Mouse (Mus musculus) neural tube, embryonic 15.5 days (tissue): Measurements from ENCODE around the gene Lrsam1. TPM values are rescaled to one million over a fixed set of nuclear protein-coding genes. Genes with fewer than 3 reads are reported as not detected.

Experiments used
- ATAC-seq: fragments of 200-750 bp; cut with Nextera tagmentation; 2 replicates; pipeline ENCODE4 v1.8.0; 2017; ENCODE audit warnings: mild to moderate bottlenecking, moderate TSS enrichment, moderate library complexity; ENCODE audit not compliant: low FRiP score
- H3K27ac ChIP-seq: fragments of 300-500 bp; sonication (generic); replicated peaks from 2 replicates; pipeline ENCODE4 v1.5.1; 2015; ENCODE audit warnings: mild to moderate bottlenecking, inconsistent platforms
- H3K27me3 ChIP-seq: fragments of 300-500 bp; sonication (generic); replicated peaks from 2 replicates; pipeline ENCODE4 v1.6.1; 2015; ENCODE audit warnings: inconsistent platforms
- H3K36me3 ChIP-seq: fragments of 300-500 bp; sonication (generic); 2 replicates; pipeline ENCODE4 v1.6.1; 2015; ENCODE audit warnings: inconsistent platforms
- H3K4me1 ChIP-seq: fragments of 300-500 bp; sonication (generic); 2 replicates; pipeline ENCODE4 v1.6.1; 2015; ENCODE audit warnings: inconsistent platforms
- H3K4me2 ChIP-seq: fragments of 300-500 bp; sonication (generic); 2 replicates; pipeline ENCODE4 v1.6.1; 2015; ENCODE audit warnings: inconsistent platforms, mild to moderate bottlenecking, moderate library complexity
- H3K4me3 ChIP-seq: fragments of 300-500 bp; sonication (generic); replicated peaks from 2 replicates; pipeline ENCODE4 v1.5.1; 2015; ENCODE audit warnings: mild to moderate bottlenecking, inconsistent platforms
- H3K9ac ChIP-seq: fragments of 300-500 bp; sonication (generic); replicated peaks from 2 replicates; pipeline ENCODE4 v1.6.1; 2015; ENCODE audit warnings: mild to moderate bottlenecking, inconsistent platforms
- H3K9me3 ChIP-seq: fragments of 300-500 bp; sonication (generic); replicated peaks from 2 replicates; pipeline ENCODE4 v1.6.1; 2016; ENCODE audit warnings: inconsistent platforms
- WGBS: fragments of 180-500 bp; shearing (Covaris S2); methylation state at CpG from one replicate; pipeline ENCODE4 v1.1.7; 2015; ENCODE audit warnings: mixed read lengths; 5-methylcytosine and 5-hydroxymethylcytosine counted together
- polyA plus RNA-seq: library from polyadenylated mRNA; unstranded; fragments of >200 nt; fragmentation: Nextera tagmentation; extraction: Ambion mirVana; gene quantifications from 2 replicates; pipeline ENCODE4 v1.2.1, GENCODE M21; 2015

Gene Lrsam1
- polyA plus RNA-seq, 1 experiment from 2014 or later = 23.5 TPM

DNA sequence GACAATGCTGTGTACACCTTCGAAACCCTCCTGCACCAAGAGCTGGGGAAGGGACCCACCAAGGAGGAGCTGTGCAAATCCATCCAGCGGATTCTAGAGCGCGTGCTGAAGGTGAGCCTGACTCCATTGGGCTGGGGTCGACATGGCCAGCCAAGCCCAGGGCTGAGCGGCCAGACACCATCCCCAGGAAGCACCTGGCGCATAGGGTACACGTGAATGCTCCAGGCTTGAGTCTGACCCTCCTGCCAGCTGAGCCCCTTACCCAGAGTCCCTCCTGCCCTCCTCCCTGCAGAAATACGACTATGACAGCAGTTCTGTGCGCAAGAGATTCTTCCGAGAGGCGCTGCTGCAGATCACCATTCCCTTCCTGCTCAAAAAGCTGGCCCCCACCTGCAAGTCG is 38.9 kb downstream of the Lrsam1 start:
- Histone ChIP-seq H3K36me3 (peaks cover 76% of the 10 kb centered on the region), H3K9me3 (no peaks in the 10 kb centered on the region), H3K9ac (no peak overlapping the region), H3K4me1 (no peaks in the 10 kb centered on the region), H3K4me2 (no peak overlapping the region), H3K27me3 (no peaks in the 10 kb centered on the region), H3K4me3 (no peak overlapping the region), H3K27ac (no peak overlapping the region)
- no peak for ATAC-seq
- 88% methylated on average over 13 of the region's 13 CpGs for WGBS

DNA sequence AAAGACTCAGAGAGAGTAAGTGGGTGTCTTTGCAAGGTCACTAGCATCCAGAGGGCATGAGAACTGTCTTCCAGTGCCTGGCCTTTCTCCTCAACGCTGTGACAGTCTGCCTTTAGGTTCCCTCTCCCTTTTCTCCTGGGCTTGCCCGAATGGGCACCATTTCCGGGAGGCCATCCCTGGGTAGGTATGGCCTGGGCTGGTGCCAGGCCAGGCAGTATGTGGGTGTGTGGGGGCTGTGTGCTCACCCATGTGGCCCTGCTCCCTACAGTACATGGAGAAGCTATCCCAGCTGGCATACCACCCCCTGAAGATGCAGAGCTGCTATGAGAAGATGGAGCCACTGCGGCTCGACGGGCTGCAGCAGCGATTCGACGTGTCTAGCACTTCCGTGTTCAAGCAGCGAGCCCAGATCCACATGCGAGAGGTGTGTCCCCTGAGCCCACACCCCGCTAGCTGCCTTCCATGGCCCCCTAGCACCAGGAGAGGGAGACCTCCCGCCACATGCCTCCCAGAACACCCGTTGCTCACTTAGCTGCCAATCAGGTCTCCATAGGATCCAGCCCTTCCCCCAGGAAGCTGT is 39.5 kb downstream of the Lrsam1 start:
- 91% methylated on average over 15 of the region's 15 CpGs for WGBS
- no peak overlapping the region for H3K27ac ChIP-seq
- H3K9me3 ChIP-seq = no peaks in the 10 kb centered on the region
- H3K4me3 ChIP-seq = no peak overlapping the region
- H3K4me1 ChIP-seq = no peaks in the 10 kb centered on the region
- peaks cover 71% of the 10 kb centered on the region for H3K36me3 ChIP-seq
- H3K9ac ChIP-seq = no peak overlapping the region
- H3K4me2 ChIP-seq = no peak overlapping the region
- no peak for ATAC-seq
- no peaks in the 10 kb centered on the region for H3K27me3 ChIP-seq

DNA sequence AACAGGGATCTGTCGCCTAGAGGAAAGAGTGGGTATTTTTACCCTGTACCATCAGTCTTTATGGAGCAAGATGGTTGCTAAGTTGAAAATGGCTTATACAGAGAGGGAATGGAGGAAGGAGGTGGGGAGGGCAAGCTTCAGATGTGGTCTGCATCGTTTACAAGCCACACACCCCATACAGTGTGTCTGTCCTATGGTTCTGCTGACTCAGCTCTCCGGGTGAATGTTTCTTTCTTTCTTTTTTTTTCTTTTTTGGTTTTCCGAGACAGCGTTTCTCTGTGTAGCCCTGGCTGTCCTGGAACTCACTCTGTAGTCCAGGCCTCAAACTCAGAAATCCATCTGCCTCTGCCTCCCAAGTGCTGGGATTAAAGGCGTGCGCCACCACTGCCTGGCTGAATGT is 40.2 kb downstream of the Lrsam1 start:
- H3K36me3 ChIP-seq = peaks cover 67% of the 10 kb centered on the region
- no peak overlapping the region for H3K4me3 ChIP-seq
- H3K9ac ChIP-seq = no peak overlapping the region
- H3K9me3 ChIP-seq = no peaks in the 10 kb centered on the region
- WGBS = 84% methylated on average over 7 of the region's 7 CpGs
- H3K27ac ChIP-seq = no peak overlapping the region
- no peak for ATAC-seq
- no peak overlapping the region for H3K4me2 ChIP-seq
- H3K4me1 ChIP-seq = no peaks in the 10 kb centered on the region
- no peaks in the 10 kb centered on the region for H3K27me3 ChIP-seq

DNA sequence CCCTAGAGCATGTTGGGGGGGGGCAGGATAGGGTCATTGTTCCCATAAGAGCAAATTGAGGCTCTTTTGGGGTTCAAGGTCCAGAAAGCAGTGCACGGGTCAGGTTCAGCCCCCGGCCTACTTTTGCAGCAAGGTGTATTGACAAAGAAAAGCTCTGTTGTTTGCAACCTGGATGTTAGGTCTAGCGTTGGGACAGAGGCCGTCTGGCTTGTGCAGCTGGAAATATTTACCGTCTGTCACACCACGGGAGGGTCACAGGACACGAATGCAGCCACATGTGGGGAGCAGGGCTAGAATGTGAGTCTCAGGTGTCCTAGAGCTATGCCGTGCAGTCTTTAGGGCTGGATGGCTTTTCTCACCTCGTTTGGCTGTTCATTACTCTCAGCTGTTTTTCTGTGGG is 43.0 kb downstream of the Lrsam1 start:
- Histone ChIP-seq H3K9ac (no peak overlapping the region), H3K4me3 (no peak overlapping the region), H3K36me3 (peaks cover 58% of the 10 kb centered on the region), H3K27ac (no peak overlapping the region), H3K4me1 (peaks cover 14% of the 10 kb centered on the region), H3K27me3 (no peaks in the 10 kb centered on the region), H3K9me3 (no peaks in the 10 kb centered on the region), H3K4me2 (no peak overlapping the region)
- 77% methylated on average over 9 of the region's 9 CpGs for WGBS
- ATAC-seq = no peak

DNA sequence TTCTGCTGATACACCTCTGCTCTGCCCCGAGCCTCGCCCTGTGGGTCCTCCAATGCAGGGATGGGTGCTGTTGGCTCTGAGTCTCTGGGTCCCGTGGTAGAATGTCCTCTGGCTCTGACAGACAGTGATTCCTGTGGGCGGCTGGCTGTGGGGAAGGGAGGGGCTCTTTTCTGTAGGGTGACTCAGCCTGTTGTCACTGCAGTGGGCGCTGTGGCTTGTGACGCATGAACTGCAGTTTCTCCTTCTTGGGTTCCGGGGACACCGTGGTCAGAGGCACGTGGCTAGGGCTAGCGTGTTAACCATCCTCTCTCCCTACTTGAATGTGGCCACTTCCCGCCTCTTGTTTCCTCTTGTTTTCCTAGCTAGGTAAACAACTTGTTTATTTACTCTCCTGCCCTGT is 43.9 kb downstream of the Lrsam1 start:
- Histone ChIP-seq H3K36me3 (peaks cover 49% of the 10 kb centered on the region), H3K9ac (no peak overlapping the region), H3K4me1 (peaks cover 14% of the 10 kb centered on the region), H3K4me2 (no peak overlapping the region), H3K27ac (no peak overlapping the region), H3K9me3 (no peaks in the 10 kb centered on the region), H3K4me3 (no peak overlapping the region), H3K27me3 (no peaks in the 10 kb centered on the region)
- no peak for ATAC-seq
- WGBS = 77% methylated on average over 11 of the region's 11 CpGs

DNA sequence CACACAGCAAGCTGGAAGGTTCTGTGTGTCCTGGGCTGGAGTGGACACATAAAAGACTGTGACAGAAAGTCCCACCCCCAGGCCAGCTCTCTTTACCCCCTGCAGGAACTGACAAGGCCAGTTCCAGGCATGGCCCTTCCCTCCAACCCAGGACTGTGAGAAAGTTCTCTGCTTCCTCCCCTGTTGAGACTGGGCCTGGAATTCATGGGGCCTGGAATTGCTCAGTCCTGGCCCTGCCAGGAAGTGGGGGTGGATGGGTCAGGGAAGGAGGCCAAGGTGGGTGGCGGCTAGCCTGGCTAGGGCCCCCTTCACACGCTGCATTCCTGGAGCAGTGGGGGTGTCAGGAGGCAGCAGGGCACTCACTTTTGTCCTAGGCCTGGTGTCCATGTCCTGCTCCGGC is 46.5 kb downstream of the Lrsam1 start:
- peaks cover 14% of the 10 kb centered on the region for H3K4me1 ChIP-seq
- no peaks in the 10 kb centered on the region for H3K27me3 ChIP-seq
- WGBS = 51% methylated on average over 3 of the region's 3 CpGs
- ATAC-seq = peak; percentile 36; the same call in 1 of the 2 replicates
- H3K4me3 ChIP-seq = no peak overlapping the region
- H3K9ac ChIP-seq = no peak overlapping the region
- peak overlapping the region; percentile 76 for H3K27ac ChIP-seq
- H3K9me3 ChIP-seq = no peaks in the 10 kb centered on the region
- peaks cover 43% of the 10 kb centered on the region for H3K36me3 ChIP-seq
- H3K4me2 ChIP-seq = no peak overlapping the region

DNA sequence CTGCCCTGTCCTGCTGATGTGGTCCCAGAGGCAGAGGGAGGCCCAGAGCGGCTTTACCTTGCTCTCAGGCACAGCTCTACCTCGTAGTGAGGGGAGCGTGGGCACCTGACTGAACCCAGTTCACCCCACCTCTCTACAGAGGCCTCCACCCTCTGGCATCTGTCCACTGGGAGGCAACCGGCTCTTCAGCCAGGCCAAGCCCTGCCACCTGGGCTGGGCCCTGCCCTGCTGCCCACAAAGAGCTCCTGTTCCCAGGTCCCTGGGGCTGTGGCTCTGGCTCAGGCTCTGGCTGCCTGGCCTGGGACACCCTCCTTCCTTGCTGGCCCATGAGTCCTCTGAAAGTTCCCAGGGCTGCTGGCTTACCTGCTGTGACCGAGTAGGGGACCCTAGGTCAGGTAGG is 47.1 kb downstream of the Lrsam1 start:
- Histone ChIP-seq H3K4me1 (peaks cover 14% of the 10 kb centered on the region), H3K9me3 (no peaks in the 10 kb centered on the region), H3K36me3 (peaks cover 38% of the 10 kb centered on the region), H3K9ac (no peak overlapping the region), H3K4me2 (no peak overlapping the region), H3K27me3 (no peaks in the 10 kb centered on the region), H3K27ac (peak overlapping the region; percentile 76), H3K4me3 (no peak overlapping the region)
- ATAC-seq = no peak
- WGBS = 74% methylated on average over 5 of the region's 5 CpGs

DNA sequence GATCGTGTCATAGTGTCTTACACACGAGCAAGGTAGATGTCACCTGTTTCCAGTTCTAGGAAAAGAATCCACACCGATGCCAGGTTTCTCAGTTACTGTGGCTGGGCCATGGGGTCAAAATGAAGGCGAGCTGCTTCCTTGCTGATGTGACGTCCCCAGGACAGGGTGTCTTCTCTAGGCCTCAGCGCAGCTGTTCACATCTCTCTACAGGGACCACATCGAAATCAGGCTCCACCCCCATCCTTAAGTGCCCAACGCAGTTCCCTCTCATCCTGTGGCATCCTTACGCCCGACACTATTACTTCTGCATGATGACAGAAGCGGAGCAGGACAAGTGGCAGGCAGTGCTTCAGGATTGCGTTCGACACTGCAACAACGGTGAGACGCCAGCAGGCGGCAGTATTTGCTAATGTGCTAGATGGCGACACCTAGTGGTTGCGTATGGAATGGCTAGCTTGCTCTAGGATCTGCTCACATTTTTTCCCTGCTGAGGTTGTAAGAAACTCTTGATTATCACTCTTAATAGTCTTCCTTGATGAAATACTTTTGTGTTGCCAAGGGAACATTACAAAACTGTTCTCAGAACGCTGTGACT is 49.1 kb downstream of the Lrsam1 start:
- no peak overlapping the region for H3K4me3 ChIP-seq
- peaks cover 33% of the 10 kb centered on the region for H3K4me1 ChIP-seq
- H3K9ac ChIP-seq = no peak overlapping the region
- H3K4me2 ChIP-seq = no peak overlapping the region
- WGBS = 32% methylated on average over 19 of the region's 19 CpGs
- H3K9me3 ChIP-seq = no peaks in the 10 kb centered on the region
- no peaks in the 10 kb centered on the region for H3K27me3 ChIP-seq
- no peak for ATAC-seq
- no peak overlapping the region for H3K27ac ChIP-seq
- H3K36me3 ChIP-seq = peaks cover 29% of the 10 kb centered on the region

DNA sequence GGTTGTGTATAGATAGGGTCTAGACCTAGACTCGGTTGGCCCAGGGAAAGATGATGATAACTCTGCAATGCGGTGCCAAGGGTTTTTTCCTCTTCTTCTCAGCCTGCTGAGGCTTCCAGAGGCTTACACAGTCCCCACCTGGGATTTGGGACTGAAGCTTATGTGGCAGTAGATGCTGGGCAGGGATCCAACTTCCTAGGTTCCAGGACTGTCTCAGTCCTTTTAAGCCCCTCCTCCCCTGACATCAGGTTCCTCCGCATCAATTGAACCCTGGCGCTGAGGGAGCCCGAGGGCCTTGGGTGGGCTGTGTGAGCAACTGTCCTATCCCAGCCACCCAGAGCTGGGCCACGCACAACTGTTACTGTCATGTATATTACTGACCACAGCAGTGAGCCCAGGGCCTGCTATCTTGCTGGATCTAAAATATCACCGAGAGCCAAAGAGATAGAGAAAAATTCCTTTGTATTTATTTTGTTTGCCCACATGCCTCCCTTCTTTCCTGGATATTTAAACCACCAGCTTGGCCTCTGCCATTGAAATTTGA is 49.7 kb downstream of the Lrsam1 start:
- Histone ChIP-seq H3K27me3 (no peaks in the 10 kb centered on the region), H3K4me1 (peaks cover 38% of the 10 kb centered on the region), H3K9ac (no peak overlapping the region), H3K4me3 (no peak overlapping the region), H3K27ac (no peak overlapping the region), H3K4me2 (no peak overlapping the region), H3K36me3 (peaks cover 29% of the 10 kb centered on the region), H3K9me3 (no peaks in the 10 kb centered on the region)
- WGBS = 79% methylated on average over 7 of the region's 7 CpGs
- ATAC-seq = no peak

DNA sequence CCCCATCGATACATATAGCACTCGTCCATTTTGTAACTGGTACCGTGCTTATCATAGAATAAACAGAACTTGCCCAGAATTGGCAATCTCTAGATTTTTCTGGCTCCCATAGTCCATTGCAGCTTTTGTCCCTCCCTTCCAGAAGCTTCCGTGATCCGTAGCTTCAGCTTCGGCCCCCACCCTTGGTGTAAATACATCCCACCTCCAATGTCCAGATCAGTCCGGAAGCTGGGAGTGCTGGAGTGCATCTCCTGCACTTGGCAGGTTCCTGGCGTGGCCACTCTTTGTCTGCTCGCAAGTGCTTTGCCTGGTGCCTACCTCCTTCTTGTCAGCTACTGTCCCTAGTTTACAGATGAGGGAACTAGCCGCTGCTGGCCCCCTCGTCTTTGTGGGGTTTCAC is 52.6 kb downstream of the Lrsam1 start:
- Histone ChIP-seq H3K27ac (peak overlapping the region; percentile 54), H3K27me3 (no peaks in the 10 kb centered on the region), H3K4me3 (no peak overlapping the region), H3K9ac (no peak overlapping the region), H3K36me3 (peaks cover 18% of the 10 kb centered on the region), H3K4me1 (peaks cover 32% of the 10 kb centered on the region), H3K9me3 (no peaks in the 10 kb centered on the region), H3K4me2 (no peak overlapping the region)
- no peak for ATAC-seq
- 37% methylated on average over 11 of the region's 11 CpGs for WGBS

DNA sequence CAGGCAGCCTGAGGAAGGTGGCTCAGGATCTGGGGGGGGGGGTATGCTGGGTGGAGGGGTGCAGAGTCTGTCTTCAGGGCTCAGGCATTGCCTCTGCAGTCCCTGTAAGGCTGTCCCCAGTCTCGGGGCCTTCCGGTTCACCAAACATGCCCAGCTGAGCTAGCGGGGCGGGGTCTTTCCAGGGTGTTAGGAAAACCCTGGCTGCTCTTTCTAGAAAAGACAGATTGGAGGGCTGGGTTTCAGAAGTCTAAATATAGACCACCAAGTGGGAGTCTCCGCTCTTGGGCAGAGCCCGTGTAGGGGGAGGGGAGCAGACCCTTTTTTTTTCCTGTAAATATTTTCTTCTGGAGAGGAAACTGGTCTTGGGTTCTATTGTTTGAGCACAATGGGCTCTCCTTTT is 53.1 kb downstream of the Lrsam1 start:
- no peaks in the 10 kb centered on the region for H3K9me3 ChIP-seq
- H3K9ac ChIP-seq = no peak overlapping the region
- peaks cover 32% of the 10 kb centered on the region for H3K4me1 ChIP-seq
- H3K4me2 ChIP-seq = no peak overlapping the region
- 7% methylated on average over 6 of the region's 6 CpGs for WGBS
- peaks cover 18% of the 10 kb centered on the region for H3K36me3 ChIP-seq
- H3K4me3 ChIP-seq = no peak overlapping the region
- no peaks in the 10 kb centered on the region for H3K27me3 ChIP-seq
- H3K27ac ChIP-seq = peak overlapping the region; percentile 54
- ATAC-seq = no peak

DNA sequence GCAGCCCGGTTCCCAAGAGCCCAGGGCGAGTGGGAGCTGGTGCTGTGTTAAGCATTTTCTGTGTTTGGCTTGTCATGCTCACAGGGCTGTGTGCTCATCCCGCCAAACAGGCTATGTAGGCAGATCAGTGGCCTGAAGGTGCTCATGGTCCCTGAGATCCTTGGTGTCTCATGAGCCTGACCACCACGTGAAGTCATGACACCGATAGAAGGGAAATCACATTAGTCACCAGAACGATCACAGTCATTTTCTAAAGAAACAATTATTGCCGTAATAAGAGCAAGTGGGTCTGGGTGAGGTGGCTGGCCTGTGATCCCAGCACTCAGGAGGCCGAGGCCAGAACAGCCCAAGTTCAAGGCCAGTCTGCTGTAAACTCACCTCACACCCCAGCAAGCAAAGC is 54.0 kb downstream of the Lrsam1 start:
- Histone ChIP-seq H3K4me1 (peaks cover 32% of the 10 kb centered on the region), H3K27me3 (no peaks in the 10 kb centered on the region), H3K36me3 (peaks cover 18% of the 10 kb centered on the region), H3K4me3 (no peak overlapping the region), H3K27ac (peak overlapping the region; percentile 54), H3K4me2 (no peak overlapping the region), H3K9me3 (no peaks in the 10 kb centered on the region), H3K9ac (no peak overlapping the region; the same call in 1 of the 2 replicates)
- WGBS = 40% methylated on average over 8 of the region's 8 CpGs
- no peak for ATAC-seq
